Mouse (Mus musculus): Measurements from ENCODE around the gene Casp9. TPM values are rescaled to one million over a fixed set of nuclear protein-coding genes. Genes with fewer than 3 reads are reported as not detected.

Casp9 gene
- polyA plus RNA-seq, 1 experiment, result 22.3 TPM

GRCm38 (mm10) chr4:141822089-141822488 lies 28.7 kb downstream of the Casp9 start:
- TF ChIP-seq GATA1 (IDR thresholded peaks at IDR 0.05; ENCODE audit: low read length), result no peak

DNA sequence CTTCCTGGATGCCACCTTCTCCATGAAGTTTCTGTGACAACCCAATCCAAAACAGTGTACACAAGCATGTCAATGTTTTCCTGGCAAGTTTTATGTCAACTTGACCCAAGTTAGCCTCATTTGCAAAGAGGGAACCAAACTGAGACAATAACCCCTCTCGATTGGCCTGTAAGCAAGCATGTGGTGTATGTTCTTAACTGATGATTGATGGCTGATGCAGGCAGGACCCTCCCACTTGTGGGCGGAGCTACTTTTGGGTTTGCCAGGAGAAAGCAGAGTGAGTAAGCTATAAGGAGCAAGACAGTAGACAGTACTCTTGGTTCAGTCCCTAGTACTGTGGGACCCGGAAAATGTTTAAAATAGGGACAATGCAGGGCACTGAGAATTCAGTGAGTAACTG lies 29.6 kb downstream of the Casp9 start:
- TF ChIP-seq GATA1 (IDR thresholded peaks at IDR 0.05; ENCODE audit: low read length), result no peak

DNA sequence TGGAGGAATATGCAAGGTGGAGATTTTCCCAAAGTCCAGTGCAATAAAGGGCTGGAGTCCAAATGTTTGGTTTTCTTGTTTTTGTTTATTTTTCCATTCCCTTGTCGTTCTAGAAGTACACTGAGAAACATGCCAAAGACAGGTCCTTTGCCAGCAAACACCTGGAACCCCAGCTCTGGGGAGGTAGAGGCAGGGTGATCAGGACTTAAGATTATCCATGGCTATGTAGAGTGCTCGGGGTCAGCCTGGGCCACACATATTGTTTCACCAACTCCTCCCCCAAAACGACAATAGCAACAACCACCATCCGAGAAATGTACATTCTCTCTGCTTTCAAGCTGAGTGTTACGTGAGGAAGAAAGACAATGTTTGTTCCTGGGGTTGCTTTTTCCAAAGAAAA lies 32.6 kb downstream of the Casp9 start, which contains the start of gene Cela2a:
TSS of gene Cela2a (minus strand) at position 101 of the 400 bp plus-strand sequence.
- no peak for TF ChIP-seq GATA1 (IDR thresholded peaks at IDR 0.05; ENCODE audit: low read length)

DNA sequence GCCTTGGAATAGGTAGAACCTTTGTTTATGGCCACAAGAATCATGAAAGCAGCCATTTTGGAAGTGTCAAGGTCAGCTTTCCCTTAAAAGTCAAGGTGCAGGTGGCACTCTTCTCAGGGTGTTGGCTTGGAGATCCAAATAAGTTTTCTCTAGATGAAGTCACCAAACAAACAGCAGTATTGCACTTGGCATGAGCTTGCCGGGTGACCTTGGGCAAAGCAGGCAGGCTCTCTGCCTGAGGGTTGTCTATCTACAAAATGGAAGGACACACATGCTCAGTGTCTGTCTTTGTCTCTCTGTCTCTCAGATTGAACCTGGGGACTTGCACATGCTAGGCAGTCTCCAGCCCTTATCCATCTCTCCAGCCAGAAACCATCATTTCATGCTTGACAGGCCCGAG lies 34.0 kb downstream of the Casp9 start:
- TF ChIP-seq GATA1 (IDR thresholded peaks at IDR 0.05; ENCODE audit: low read length), result no peak

DNA sequence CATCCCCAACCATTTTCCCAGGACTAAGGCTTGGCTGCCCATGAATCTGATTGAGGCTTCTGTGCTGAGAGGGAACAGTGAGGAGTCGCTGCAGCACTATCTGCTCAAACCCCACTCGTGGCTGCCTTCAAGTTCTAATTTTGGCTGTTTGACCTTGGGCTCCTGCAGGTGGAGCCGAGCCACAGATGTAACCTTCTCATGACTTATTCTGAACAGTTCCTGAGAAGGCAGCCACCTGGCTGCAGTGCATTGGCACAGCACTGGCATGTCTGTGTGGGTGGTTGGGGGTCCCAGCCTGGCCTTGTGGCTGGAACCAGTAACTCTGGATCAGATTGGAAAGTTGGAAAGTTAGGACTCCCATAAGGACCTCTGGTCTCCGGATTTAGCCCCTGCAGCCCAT lies 34.8 kb downstream of the Casp9 start:
- TF ChIP-seq GATA1 (IDR thresholded peaks at IDR 0.05; ENCODE audit: low read length), result no peak

DNA sequence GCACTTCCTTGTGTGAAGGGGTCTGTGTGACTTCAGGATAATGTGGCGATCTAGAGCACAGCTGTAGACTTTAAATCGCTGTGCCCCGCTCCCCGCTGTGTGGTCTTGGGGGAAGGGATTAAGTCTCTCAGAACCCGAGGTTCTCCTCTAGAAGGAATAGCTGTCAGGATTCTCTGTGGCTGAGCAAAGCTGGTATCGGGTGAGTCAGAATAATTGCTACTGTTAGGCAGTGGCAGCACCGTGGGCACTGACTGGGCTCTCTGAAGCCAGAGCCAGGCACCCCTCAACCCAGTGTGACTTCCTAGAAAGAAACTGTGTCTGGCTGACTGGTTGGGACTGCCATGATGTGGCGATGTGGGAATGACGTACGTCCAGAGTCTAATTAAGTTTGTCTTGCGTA lies 37.0 kb downstream of the Casp9 start:
- no peak for TF ChIP-seq GATA1 (IDR thresholded peaks at IDR 0.05; ENCODE audit: low read length)

- TF ChIP-seq GATA1 (IDR thresholded peaks at IDR 0.05; ENCODE audit: low read length), result no peak
These were observed 37.9 kb downstream of the Casp9 start for GRCm38 (mm10) chr4:141831361-141831760.

DNA sequence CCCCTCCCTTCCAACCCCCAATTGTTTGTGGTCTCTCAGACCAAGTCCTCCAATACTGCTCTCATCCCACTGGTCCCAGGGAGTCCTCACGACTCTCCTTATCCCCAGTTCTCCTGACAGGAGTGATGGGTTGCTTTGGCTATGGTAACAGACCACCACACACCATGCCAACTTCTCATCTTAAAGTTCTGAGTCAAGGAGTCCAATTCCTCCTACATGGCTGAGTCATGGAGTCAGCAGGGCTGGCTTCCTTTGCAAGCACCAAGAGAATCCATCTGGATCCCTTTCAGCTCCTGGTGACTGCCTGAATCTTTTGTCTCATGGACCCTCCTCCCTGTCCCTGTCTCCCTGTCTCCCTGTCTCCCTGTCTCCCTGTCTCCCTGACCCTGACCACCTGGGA lies 40.5 kb downstream of the Casp9 start:
- TF ChIP-seq GATA1 (IDR thresholded peaks at IDR 0.05; ENCODE audit: low read length), result no peak

- TF ChIP-seq GATA1 (IDR thresholded peaks at IDR 0.05; ENCODE audit: low read length), result no peak
These were observed 41.2 kb downstream of the Casp9 start for GRCm38 (mm10) chr4:141834536-141835095.

- no peak for TF ChIP-seq GATA1 (IDR thresholded peaks at IDR 0.05; ENCODE audit: low read length)
These were observed 52.6 kb downstream of the Casp9 start, which contains the start of gene Ctrc for GRCm38 (mm10) chr4:141845999-141846398. Gene Ctrc (minus strand): TSS chr4:141846359.

DNA sequence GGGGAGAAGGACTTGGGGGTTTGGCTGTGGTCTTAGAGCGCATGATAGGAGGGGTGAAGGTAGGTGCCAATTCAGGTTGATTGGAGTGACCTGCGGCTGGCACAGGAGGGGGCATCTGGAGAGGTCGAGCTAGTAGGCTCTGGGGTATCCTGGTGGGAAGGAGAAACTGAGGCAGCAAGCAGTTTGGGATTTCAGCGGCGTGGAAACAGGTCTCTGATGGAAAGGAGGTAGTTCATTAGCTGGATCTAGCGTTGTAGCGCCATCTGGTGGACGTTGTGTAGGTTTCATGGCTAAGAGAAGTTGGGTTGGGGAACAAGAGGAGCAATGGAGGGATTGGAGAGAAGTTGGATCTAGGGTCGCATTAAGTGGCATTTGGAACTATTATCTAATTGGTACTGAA lies 60.0 kb downstream of the Casp9 start:
- no peak for TF ChIP-seq GATA1 (IDR thresholded peaks at IDR 0.05; ENCODE audit: low read length)

DNA sequence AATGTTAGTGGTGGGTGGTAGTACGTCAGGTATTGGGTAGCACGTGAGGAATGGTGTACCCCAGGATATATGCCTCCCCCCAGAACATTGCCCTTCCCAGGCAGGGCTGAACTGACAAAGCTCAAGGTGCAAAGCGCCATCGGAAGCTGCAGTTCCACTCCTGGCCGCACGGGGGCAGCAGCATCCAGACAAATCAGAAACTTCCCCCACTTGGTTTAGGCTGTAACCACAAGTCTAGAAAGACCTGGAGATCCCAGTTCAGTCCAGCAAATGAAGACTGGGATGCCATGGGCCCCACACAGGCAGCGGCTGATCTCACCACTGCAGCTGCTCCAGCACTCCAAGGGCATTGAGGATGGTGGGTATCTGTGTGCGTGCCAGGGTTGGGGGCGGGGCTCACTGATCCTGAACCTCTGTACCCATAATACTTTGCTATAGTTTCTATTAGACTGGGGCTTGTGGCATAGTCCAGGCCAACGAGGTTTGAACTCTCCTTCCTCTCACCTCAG lies 64.1 kb downstream of the Casp9 start:
- TF ChIP-seq GATA1 (IDR thresholded peaks at IDR 0.05; ENCODE audit: low read length), result no peak

DNA sequence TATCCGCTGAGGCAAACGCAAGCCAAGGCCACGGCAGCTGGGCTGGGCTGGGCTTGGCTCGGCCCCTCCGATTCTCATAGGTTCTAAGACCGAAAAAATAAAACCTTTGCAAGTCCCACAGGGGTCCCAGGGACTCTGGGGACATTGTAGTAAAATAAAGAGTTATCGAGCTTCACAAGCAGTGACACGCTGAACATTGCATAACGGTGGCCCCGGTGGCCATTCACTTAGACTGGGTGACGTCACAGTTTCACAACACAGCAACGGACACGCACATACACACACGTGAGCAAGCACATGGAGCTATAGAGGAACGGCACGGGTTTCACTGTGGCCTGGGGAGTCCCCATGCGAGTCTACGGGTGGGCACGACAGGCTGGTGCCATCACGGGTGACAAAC lies 65.1 kb downstream of the Casp9 start:
- no peak for TF ChIP-seq GATA1 (IDR thresholded peaks at IDR 0.05; ENCODE audit: low read length)

GRCm38 (mm10) chr4:141859351-141859750 lies 65.9 kb downstream of the Casp9 start:
- TF ChIP-seq GATA1 (IDR thresholded peaks at IDR 0.05; ENCODE audit: low read length), result no peak

DNA sequence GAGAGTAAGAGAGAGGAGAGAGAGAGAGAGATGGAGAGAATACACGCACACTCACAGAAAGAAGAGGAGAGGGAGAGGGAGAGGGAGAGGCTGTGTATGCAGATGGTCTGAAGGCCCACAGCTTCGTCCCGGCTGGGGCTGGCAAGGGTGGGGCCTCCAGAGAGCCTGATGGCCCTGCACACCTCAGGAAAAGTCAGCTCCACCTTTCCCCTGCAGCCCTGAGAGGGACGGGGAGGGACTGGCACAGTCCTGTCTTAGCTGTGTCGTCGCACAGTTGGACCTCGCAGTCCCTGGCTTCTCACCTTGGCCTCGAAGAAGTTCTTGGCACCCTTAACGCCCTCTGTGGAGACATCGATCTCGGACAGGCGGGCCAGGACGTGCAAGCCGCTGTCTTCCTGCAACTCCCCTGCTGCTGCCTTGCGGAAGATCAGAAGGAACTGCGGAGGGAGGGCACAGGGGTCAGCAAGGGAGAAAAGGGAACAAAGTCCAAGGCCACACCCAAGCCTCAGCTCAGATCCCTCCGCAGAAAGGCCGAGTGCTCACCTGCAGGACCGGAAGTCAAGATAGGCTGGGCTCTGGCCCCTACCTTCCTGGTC lies 66.9 kb downstream of the Casp9 start:
- TF ChIP-seq GATA1 (IDR thresholded peaks at IDR 0.05; ENCODE audit: low read length), result no peak

DNA sequence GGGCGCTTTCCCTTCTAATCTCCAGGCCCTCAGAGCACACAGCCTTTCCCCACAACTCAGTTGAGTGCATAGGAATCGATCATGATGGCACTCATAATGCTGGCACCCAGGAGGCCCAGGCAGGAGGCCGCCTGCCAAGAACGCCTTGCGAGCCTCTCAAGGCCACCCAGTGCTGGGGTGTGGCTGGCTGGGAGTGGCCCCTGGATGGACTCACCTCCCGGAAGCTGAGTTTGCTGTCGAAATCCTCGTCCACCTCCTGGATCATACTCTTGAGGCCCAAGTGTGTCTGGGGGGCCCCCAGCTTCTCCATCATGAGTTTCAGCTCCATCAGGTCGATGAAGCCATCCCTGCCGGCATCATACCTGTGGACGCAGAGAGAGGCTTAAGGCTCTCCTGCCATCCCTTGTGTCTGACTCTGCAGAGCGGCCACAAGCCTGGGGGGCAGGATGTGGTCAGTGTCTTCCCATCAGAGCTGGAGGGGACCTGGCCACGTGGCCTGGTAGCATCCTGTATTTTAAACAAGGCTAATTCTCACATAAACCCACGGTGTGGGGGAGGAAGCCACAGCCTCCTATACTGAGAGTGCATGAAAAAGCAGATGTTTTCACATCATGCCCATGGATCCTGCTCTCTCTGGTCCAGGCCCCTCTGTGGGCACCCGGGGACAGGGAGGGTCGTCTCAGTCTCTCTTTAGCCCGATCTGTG lies 68.3 kb downstream of the Casp9 start:
- no peak for TF ChIP-seq GATA1 (IDR thresholded peaks at IDR 0.05; ENCODE audit: low read length)

DNA sequence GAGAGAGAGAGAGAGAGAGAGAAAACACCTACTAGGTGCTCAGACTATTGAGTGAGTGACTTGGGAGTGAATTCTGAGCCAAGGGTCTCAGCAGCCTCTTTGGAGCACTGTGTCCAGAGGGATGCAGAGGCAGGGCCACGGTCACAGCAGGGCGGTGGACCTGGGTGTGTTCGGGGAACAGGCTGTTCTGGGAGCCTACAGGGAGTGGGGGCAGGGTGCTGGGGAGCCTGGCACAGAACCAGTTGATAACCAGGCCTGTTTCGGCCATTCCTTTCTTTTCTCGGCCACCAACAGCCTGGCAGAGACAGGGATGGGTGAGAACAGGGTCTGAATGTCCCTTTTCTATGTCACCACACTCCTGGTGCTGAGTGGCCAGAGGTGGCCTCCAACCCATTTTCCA lies 69.5 kb downstream of the Casp9 start:
- no peak for TF ChIP-seq GATA1 (IDR thresholded peaks at IDR 0.05; ENCODE audit: low read length)
